Mouse (Mus musculus) forebrain, embryonic 10.5 days (tissue): ENCODE measurements around the gene Carmil1. TPM values are rescaled to one million over a fixed set of nuclear protein-coding genes. Genes with fewer than 3 reads are reported as not detected.

Experiments used
- DNase-seq: peaks from one replicate; pipeline ENCODE4 v3.0.0-alpha.2; 2017; ENCODE audit warnings: low spot score; ENCODE audit errors: extremely low spot score
- H3K27ac ChIP-seq: fragments of 300-500 bp; sonication (generic); 2 replicates; pipeline ENCODE4 v1.5.1; 2016; ENCODE audit warnings: mild to moderate bottlenecking
- H3K27me3 ChIP-seq: fragments of 300-500 bp; sonication (generic); 2 replicates; pipeline ENCODE4 v1.6.1; 2016; ENCODE audit warnings: mild to moderate bottlenecking; ENCODE audit not compliant: poor library complexity, severe bottlenecking
- H3K36me3 ChIP-seq: fragments of 300-500 bp; sonication (generic); replicated peaks from 2 replicates; pipeline ENCODE4 v1.6.1; 2016; ENCODE audit warnings: mild to moderate bottlenecking, moderate library complexity
- H3K4me1 ChIP-seq: fragments of 300-500 bp; sonication (generic); 2 replicates; pipeline ENCODE4 v1.6.1; 2016
- H3K4me3 ChIP-seq: fragments of 300-500 bp; sonication (generic); 2 replicates; pipeline ENCODE4 v1.5.1; 2016; ENCODE audit warnings: mild to moderate bottlenecking, moderate library complexity
- H3K9me3 ChIP-seq: fragments of 300-500 bp; sonication (generic); 2 replicates; pipeline ENCODE4 v1.6.1; 2016; ENCODE audit warnings: mild to moderate bottlenecking, moderate library complexity
- WGBS: fragments of 180-500 bp; shearing (Covaris S2); methylation state at CpG from one replicate; pipeline ENCODE4 v1.1.7; 2016; 5-methylcytosine and 5-hydroxymethylcytosine counted together
- polyA plus RNA-seq: library from polyadenylated mRNA; unstranded; fragments of >200 nt; fragmentation: Nextera tagmentation; extraction: Ambion mirVana; gene quantifications from 2 replicates; pipeline ENCODE4 v1.2.1, GENCODE M21; 2016

Gene Carmil1
- polyA plus RNA-seq, 1 experiment from 2014 or later = 20.7 TPM

DNA sequence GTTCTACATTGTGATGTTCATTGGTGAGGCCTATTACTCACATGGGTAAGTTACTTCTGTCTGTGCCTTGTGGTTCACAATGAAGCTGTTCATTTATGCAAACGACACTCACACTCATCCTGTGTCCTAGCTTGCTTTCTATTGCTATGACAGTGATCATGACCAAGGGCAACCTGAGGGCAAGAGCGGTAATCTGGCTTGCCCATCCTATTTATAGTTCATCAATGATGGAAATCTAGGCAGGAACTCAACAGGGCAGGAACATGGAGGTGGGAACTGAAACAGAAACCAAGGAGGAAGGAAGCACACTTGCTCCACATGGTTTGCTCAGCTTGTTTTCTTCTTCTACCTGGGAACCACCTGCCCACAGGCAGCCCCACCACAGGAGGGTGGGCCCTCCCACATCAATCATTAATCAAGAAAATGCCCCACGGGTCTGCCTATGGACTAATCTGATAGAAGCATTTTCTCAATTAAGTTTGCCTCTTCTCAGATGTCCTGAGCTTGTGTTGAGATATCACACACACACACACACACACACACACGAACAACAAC, 50.0 kb downstream of the Carmil1 start:
- WGBS = 87% methylated on average over 4 of the region's 4 CpGs
- no peak overlapping the region for H3K4me3 ChIP-seq

GRCm38 (mm10) chr13:24223425-24224201, 57.0 kb downstream of the Carmil1 start:
- no peak for DNase-seq

More for the DNA sequence above, 50.0 kb downstream of the Carmil1 start:
- Histone ChIP-seq H3K27ac (no peak overlapping the region), H3K4me1 (peaks cover 4% of the 10 kb centered on the region; the same call in 1 of the 2 replicates), H3K36me3 (0 out of 2 replicates have a peak, but pooled peaks cover 2% of the 10 kb centered on the region), H3K9me3 (peaks cover 13% of the 10 kb centered on the region), H3K27me3 (no peaks in the 10 kb centered on the region)
- no peak for DNase-seq

DNA sequence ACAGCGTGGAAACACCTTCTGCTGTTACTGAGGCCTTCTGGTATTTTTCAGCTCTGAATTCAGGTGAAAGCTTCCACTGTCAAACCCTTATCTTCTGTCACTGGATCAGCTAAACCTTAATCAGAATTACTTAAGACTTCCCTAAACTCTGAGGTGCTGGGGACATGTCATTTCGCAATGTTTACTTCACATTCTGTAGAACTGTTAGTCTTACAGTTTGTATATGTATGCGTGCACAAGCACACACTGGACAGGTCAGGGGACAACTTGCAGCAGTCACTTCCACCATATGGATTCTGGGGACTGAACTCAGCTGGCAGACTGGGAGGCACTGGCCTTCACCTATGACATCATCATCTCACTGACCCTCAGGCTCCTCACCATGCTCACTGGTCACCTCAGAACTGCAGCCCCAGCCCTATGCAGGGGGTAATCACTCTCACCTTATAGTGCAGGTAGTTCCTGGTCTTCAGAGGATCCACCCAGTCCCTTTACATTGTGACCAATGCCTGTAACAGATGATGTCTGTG, 60.1 kb downstream of the Carmil1 start:
- WGBS = 86% methylated on average over 3 of the region's 3 CpGs
- Histone ChIP-seq H3K27me3 (no peaks in the 10 kb centered on the region), H3K27ac (no peak overlapping the region), H3K4me3 (no peak overlapping the region), H3K4me1 (peaks cover 24% of the 10 kb centered on the region), H3K9me3 (no peaks in the 10 kb centered on the region), H3K36me3 (no peaks in the 10 kb centered on the region)
- no peak for DNase-seq

More at GRCm38 (mm10) chr13:24223425-24224201, 57.0 kb downstream of the Carmil1 start:
- Histone ChIP-seq H3K27me3 (no peaks in the 10 kb centered on the region), H3K9me3 (peaks cover 6% of the 10 kb centered on the region), H3K36me3 (0 out of 2 replicates have a peak, but pooled peaks cover 2% of the 10 kb centered on the region), H3K4me1 (peaks cover 24% of the 10 kb centered on the region), H3K4me3 (no peak overlapping the region), H3K27ac (peak overlapping the region; percentile 48; the same call in 1 of the 2 replicates)
- WGBS = 82% methylated on average over 8 of the region's 8 CpGs

GRCm38 (mm10) chr13:24211229-24211628, 69.4 kb downstream of the Carmil1 start:
- Histone ChIP-seq H3K4me1 (peaks cover 7% of the 10 kb centered on the region), H3K4me3 (no peak overlapping the region), H3K36me3 (no peaks in the 10 kb centered on the region), H3K27ac (no peak overlapping the region), H3K27me3 (no peaks in the 10 kb centered on the region), H3K9me3 (no peaks in the 10 kb centered on the region)
- no peak for DNase-seq
- WGBS = 84% methylated on average over 2 of the region's 2 CpGs

GRCm38 (mm10) chr13:24206097-24206496, 74.5 kb downstream of the Carmil1 start:
- no peaks in the 10 kb centered on the region for H3K9me3 ChIP-seq
- H3K4me3 ChIP-seq = no peak overlapping the region
- H3K4me1 ChIP-seq = peaks cover 20% of the 10 kb centered on the region
- WGBS = 73% methylated on average over 6 of the region's 6 CpGs
- H3K27ac ChIP-seq = no peak overlapping the region
- no peak for DNase-seq
- H3K36me3 ChIP-seq = no peaks in the 10 kb centered on the region
- no peaks in the 10 kb centered on the region for H3K27me3 ChIP-seq

DNA sequence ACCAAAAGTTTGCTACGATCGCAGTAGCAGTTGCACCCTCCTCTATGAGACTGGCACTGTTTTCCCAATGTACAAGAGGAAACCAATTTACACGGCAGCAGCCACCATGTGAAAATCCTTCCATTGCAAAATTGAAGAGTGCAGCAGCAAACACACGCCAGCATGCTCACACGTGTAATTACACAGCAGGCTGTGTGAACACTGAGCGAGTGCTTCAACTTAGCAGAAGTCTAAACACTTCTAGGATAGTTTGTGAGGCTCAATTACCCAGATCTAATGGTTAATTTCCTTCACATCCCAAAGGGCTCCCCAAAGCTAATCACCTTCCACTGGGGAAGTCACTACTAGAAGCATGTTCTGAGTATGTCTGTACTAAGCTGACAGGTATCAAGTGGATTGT, 78.3 kb downstream of the Carmil1 start:
- no peaks in the 10 kb centered on the region for H3K9me3 ChIP-seq
- no peak for DNase-seq
- no peak overlapping the region for H3K4me3 ChIP-seq
- H3K27me3 ChIP-seq = no peaks in the 10 kb centered on the region
- H3K4me1 ChIP-seq = peaks cover 38% of the 10 kb centered on the region
- H3K36me3 ChIP-seq = no peaks in the 10 kb centered on the region
- 88% methylated on average over 6 of the region's 6 CpGs for WGBS
- H3K27ac ChIP-seq = no peak overlapping the region

DNA sequence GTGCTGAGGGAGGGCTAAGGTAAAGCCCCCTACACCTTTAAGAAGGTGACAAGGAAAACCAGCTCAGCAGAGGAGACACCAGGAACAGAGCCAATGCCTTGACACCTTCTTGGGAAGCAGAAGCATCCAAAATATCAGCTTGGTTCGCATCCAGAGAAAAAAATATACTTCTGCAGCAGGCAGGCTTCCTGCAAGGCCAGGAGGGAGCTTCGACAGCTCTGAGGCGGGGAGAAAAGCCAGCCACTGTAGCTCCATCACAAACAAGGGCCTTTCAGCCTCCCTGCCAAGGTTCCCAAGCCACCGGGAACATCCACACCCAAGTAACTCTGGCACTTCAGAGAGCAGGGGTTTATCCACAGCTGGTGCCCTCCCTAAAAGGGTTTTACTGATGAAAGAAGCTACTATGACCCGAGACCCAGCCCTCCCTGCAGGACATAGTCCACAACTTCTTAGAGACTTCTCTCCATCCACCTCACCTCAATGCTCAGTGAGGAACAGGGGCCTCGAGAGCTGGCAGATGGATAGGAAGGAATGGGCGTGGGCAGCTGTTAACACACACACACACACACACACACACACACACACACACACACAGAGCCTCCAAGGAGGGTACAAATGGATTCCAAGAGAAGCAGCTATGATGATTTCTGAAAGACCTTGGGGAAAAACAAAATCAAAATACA, 80.6 kb downstream of the Carmil1 start:
- no peak overlapping the region for H3K27ac ChIP-seq

DNA sequence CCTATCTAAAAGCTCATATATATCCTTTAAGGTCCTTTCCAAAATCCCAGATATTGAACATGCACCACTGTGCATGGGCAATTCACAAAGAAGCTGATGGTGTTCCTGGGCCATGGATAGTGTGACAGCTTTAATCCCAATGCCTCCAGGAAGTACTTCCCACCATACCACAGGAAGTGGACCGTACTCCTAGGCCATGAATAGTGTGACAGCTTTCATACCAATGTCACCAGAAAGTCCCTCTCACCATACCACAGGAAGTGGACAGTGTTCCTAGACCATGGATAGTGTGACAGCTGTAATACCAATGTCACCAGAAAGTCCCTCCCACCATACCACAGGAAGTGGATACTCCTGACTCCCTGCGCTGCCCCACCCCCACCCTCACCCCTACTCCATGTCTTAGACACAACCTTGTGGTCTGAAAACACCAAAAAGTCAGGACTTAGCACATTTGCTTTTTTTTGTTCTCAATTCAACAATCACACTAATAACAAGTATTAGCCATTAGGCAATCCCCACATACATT, 82.1 kb downstream of the Carmil1 start:
- Histone ChIP-seq H3K27me3 (no peaks in the 10 kb centered on the region), H3K9me3 (peaks cover 9% of the 10 kb centered on the region; the same call in 1 of the 2 replicates), H3K4me1 (peaks cover 28% of the 10 kb centered on the region), H3K4me3 (no peak overlapping the region), H3K36me3 (no peaks in the 10 kb centered on the region), H3K27ac (no peak overlapping the region)
- DNase-seq = no peak
- 89% methylated on average over 2 of the region's 2 CpGs for WGBS

More for the DNA sequence above, 80.6 kb downstream of the Carmil1 start:
- no peak for DNase-seq
- H3K36me3 ChIP-seq = no peaks in the 10 kb centered on the region
- H3K4me1 ChIP-seq = peaks cover 28% of the 10 kb centered on the region
- no peak overlapping the region for H3K4me3 ChIP-seq
- no peaks in the 10 kb centered on the region for H3K9me3 ChIP-seq
- 65% methylated on average over 7 of the region's 7 CpGs for WGBS
- no peaks in the 10 kb centered on the region for H3K27me3 ChIP-seq

DNA sequence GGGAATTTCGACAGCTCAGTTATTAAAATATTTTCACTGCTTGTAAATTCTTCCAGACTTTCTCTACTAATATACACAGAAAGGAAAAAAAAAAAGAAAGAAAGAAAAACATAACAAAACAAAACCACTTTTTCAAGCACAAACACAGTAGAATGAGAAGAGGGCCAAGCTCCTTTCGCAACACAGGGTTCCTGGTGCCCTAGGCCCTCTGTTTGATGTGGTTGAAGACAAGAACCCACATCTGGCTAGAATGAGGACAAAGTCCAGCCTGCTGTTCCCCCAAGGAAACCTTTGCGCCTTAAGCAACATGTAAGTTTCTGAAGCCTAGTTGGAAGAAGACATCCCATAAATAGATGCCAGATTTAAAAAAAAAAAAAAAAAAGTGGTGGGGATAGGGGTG, 85.2 kb downstream of the Carmil1 start:
- no peaks in the 10 kb centered on the region for H3K36me3 ChIP-seq
- peaks cover 9% of the 10 kb centered on the region; the same call in 1 of the 2 replicates for H3K9me3 ChIP-seq
- H3K4me3 ChIP-seq = no peak overlapping the region
- no peak for DNase-seq
- no peaks in the 10 kb centered on the region for H3K27me3 ChIP-seq
- WGBS = 86% methylated on average over 3 of the region's 3 CpGs
- peaks cover 24% of the 10 kb centered on the region for H3K4me1 ChIP-seq
- H3K27ac ChIP-seq = no peak overlapping the region

DNA sequence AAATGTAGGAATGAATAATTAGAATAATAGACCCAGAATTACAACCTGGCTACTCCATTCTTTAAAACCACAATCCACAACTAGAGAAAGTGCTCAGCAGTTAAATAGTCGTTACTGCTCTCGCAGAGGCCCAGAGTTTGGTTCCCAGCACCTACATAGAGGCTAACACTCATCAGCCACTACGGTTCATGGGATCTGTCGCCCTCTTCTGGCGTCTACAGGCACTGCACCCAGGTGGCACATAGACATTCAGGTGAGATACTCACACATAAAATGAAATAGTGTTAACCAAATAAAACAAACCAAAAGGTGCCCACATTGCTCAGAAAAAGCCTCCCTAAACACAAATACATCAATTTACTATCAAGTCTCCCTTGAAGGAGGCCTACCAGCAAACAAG, 86.6 kb downstream of the Carmil1 start:
- H3K36me3 ChIP-seq = no peaks in the 10 kb centered on the region
- peaks cover 11% of the 10 kb centered on the region for H3K4me1 ChIP-seq
- 85% methylated on average over 5 of the region's 5 CpGs for WGBS
- no peaks in the 10 kb centered on the region for H3K27me3 ChIP-seq
- H3K4me3 ChIP-seq = no peak overlapping the region
- no peak for DNase-seq
- H3K9me3 ChIP-seq = peaks cover 9% of the 10 kb centered on the region; the same call in 1 of the 2 replicates
- H3K27ac ChIP-seq = no peak overlapping the region

GRCm38 (mm10) chr13:24190875-24191663, 89.5 kb downstream of the Carmil1 start:
- 89% methylated on average over 9 of the region's 9 CpGs for WGBS
- DNase-seq = no peak
- no peaks in the 10 kb centered on the region for H3K36me3 ChIP-seq
- H3K27ac ChIP-seq = no peak overlapping the region
- H3K4me3 ChIP-seq = no peak overlapping the region
- H3K9me3 ChIP-seq = peaks cover 9% of the 10 kb centered on the region; the same call in 1 of the 2 replicates
- 0 out of 2 replicates have a peak, but pooled peaks cover 3% of the 10 kb centered on the region for H3K4me1 ChIP-seq
- no peaks in the 10 kb centered on the region for H3K27me3 ChIP-seq

DNA sequence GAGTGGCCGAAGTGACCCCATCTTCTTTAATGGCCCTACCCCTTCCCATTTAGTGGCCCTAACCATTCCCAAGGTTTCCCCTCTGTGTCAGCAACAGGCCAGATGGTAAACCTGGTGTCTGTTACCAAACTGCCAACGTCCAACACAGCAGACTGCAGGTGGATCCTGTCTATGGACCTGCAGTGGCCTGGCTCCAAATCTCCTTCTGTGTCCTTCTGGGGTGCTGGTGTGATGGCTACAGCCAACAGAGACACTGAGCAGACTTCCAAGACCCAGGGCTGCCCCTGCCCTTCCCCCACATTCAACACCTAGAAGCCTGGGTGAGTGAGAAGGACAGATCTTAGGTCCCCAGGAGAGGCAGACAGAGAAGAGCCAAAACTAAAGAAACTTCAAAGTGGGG, 93.6 kb downstream of the Carmil1 start:
- DNase-seq = no peak
- 81% methylated on average over 2 of the region's 2 CpGs for WGBS
- no peaks in the 10 kb centered on the region for H3K9me3 ChIP-seq

More for the DNA sequence above, 93.6 kb downstream of the Carmil1 start:
- Histone ChIP-seq H3K4me1 (peaks cover 8% of the 10 kb centered on the region), H3K4me3 (no peak overlapping the region), H3K27ac (no peak overlapping the region), H3K36me3 (no peaks in the 10 kb centered on the region), H3K27me3 (no peaks in the 10 kb centered on the region)
